Mouse (Mus musculus) embryonic fibroblast, embryonic 13.5 days (primary cell): Measurements from ENCODE around the gene Myh14.

Experiments used
- CTCF ChIP-seq: IDR thresholded peaks from 2 replicates; pipeline ENCODE4 v1.5.1; 2011; ENCODE audit warnings: mild to moderate bottlenecking, control low read depth, low read length, moderate library complexity, borderline replicate concordance; ENCODE audit not compliant: insufficient read depth
- POLR2A ChIP-seq: IDR thresholded peaks from 2 replicates; pipeline ENCODE4 v1.6.1; 2011; ENCODE audit warnings: low read depth, mild to moderate bottlenecking, control low read depth, low read length, moderate library complexity

GRCm38 (mm10) chr7:44612192-44612591 is 58.5 kb downstream of the Myh14 start:
- TF ChIP-seq CTCF (no peak), POLR2A (no peak)
